Mouse (Mus musculus) liver (tissue): Measurements from ENCODE around the gene Gpr61.

Experiments
- DNase-seq: peaks from one replicate; pipeline ENCODE4 v3.0.0-alpha.2; 2020; ENCODE audit warnings: mixed read lengths

The Gpr61 gene

DNA sequence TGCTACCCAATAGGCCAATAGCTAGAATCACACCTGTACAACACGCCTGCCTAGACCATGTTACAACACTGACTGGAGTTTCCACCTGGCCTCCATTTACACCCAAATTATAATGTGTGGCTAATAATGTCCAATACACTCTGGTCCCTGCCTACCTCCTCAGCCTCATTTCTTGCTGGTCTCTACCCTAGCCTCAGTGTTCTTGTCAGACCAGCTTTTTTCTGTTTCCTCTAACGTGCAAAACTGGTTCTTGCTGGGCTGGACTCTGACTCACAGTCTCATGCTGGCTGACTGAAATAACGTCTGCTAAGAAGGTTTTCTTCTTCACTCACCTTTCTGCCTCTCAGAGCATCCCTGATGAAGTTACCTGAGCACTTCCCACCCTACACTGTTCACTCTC, 28.4 kb downstream of the Gpr61 start:
- DNase-seq: no peak

DNA sequence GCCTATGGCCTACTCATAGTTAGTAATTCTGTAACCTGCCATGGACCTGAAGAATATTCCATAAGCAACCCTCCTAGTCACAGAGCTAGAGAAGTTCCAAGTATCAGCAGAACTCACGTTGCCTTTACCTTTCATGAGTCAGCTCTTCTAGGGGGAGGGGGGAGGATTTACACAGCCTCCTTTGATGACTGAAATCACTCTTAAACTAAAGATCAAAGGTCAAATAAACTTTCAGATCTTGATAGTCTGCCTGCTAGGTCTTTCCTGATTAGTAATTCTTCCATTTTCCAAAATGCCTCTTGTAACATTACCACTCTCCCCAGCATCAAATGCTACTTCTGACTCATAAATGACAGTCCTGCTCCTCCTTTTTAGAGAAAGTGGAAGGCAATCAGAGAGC, 30.6 kb downstream of the Gpr61 start:
- no peak for DNase-seq

DNA sequence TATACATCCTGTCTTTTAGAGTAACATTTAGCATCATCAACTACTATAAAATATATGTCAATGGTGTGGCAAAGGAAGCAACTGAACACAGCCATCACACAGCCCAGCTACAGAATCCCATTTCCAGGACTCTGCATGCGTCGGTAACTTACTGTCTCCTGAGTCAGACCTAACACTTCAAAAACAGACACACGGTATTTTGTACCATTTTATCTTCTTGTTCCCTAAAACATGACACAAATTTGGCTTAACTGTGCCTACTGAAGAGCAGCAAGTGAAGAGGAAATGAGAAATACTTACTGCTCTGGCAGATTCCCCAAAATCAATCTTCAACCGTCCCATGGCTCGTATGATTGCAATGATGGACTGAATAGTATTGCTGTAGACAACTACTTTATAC, 31.4 kb downstream of the Gpr61 start:
- no peak for DNase-seq

DNA sequence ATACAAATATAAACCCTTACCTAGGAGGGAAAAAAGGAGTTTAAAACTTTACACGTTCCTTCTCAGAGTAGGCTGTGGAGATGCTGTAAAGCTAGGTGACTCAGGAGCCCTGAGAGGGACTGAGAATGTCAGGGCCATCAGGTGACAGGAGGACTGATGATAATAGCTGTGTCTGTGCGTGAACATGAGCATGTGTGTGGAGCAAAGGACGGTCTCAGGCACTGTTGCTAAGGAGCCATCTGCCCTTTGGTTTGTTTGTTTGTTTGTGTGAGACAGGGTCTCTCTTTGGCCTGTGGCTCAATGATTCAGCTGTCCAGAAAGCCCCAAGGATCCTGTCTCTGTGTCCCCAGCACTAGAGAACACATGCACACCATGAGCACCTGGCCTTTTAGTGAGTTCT, 33.6 kb downstream of the Gpr61 start:
- DNase-seq: no peak

DNA sequence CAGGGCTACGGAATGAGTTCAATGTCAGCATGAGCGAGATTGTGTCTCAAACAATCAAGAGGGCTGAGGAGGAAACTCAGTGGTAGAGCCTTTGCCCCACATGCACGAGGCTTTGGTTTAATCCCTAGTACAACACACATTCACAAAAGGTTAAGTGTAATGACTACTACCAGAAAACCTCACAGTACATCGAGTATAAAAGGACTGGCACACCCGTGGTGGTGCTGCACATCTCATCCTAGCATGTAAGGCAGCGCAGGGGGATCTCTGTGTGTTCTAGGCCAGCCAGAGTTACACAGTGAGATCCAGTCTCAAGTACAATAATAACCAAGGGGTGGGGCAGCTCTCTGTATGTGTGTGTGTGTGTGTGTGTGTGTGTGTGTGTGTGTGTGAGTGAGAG, 37.2 kb downstream of the Gpr61 start:
- no peak for DNase-seq

DNA sequence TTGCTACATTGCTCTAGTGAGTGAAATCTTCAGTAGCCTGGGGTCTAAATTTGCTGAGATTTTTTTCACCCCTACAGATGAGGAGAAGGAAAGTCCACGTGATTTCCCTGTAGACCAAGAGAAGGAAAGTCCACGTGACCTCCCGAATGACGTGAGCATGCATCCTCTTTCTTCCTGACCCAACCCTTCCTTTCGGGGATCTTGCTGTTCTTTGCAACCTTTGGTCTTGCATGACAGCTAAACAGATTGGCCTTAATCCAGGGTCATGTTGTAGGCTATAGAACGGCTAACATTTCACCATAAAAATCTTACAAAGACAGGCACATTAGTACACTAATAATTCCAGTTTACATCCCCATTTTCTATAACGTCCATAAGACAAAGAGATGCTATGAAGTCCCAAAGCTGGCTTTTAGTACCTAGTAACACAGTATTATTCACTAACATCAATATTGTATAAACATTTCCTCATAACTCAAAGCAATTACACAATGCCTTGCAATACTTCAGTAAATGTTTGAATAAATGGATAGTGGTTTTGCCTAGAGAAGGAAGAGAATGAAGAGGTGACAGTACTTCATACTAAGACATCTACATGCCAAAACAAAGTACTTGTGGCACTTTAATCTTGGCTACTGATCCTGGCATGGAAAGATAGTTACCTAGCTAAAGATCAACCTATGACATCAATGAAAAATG, 40.9 kb downstream of the Gpr61 start:
- DNase-seq: no peak

DNA sequence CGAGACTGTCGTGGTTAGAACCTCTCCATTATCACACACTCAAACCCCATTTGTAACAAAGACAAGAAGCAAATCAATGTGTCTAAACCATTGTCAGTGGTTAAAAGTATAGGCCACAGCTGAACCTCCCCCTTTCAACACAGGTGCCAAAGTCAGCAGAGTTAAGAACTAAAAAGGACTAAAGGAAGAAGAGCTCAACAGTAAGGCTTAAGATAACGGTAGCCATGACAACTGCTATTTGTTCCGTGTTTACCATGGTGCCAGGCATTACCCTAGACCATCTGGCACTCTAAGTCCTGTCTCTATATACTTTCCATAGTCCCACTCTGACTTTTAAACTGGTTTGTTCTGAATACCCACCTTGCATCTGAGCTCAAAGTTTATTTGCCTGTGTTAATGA, 42.0 kb downstream of the Gpr61 start:
- DNase-seq: no peak

DNA sequence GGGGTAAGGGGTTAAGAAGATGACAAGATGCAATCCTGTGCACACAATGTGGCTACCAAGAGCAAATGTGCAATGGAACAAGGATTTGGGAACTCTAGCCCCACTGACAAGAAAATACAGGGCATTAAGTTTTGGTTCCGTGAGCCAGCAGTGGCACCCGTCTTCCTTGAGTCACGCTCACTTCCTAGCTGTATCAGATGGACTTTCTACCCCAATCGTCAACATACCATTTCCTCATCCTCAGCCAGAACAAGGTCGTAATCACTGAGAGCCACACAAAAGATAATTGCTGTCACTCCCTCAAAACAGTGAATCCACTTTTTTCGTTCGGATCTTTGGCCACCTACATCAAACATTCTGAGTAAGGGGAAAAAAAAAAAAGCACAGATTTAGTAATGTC, 42.4 kb downstream of the Gpr61 start:
- DNase-seq: no peak

DNA sequence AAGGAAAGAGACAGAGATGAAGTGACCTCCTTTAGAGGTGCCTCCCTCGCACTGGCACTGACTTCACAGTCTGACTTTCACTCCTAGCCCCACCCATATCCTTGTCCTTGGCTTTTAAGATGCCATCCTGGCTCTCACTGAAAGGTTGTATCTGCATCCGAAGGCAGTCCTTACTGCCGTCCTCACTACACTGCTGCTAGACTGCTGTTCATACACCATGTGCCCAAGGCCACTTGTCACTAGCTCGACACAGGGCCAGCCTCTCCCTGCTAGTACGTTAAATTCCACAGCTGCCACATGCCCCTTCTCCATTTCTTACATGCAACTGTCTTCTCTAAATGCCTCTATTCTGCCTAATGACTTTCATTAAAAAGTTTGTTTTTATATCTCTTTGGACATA, 43.4 kb downstream of the Gpr61 start:
- DNase-seq: no peak

DNA sequence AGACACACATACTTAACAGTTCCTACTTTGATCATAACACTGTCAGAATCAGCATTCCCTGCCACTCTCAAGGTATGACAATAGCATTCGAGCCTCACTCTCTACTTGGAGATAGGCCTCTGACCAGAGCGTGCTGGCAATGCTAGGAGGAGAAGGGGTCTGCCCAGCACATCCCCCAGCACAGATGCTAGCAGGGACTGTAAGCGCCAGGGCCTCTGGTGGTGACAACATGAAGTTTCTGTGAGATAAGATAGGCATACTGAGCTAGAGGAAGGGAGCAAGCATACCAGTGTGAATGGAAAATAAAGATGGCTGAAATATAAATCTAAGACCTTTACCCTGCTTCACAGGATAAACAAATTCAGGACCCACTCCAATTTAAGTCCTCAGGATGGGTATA, 49.4 kb downstream of the Gpr61 start:
- peak; percentile 69 for DNase-seq

DNA sequence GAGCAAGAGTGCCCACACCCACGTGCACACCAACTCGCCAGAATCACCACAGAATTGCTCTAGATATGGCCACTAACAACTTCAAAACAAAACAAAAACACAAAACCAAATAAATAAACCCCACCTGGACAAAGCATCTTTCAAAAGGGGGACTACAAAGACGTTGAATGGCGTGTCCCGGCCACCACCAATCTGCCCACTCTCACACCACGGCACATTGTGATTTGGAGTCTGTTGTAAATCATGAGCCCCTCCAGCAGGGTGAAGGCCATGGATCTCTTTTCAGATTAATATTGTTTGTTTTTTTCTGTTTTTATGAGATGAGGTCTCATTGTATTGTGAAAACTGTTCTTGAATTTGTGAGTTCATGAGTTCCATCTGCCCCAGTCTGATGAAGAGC, 52.6 kb downstream of the Gpr61 start:
- no peak for DNase-seq

DNA sequence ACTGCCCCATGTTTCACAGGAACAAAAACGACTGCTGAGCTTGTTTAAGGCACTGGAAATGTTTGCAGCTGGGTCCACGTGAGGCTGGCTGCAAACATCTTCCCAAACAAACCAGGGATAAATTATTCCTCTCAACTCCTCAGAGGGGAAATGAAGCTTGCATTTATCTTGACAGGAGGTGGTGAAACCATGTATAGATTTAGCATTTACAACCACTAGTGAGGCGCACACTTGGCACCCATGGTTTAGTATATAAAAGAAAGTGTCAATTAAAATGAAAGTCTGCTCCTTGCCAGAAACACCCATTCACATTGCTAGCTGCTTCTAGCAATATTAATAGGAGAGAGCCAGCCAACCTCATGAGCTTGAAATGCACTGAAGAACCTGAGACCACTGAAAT, 53.1 kb downstream of the Gpr61 start:
- DNase-seq: no peak
